Mouse (Mus musculus) intestine, postnatal 0 days (tissue): ENCODE data around the gene Plcb4. TPM values are rescaled to one million over a fixed set of nuclear protein-coding genes. Genes with fewer than 3 reads are reported as not detected.

Source experiments
- ATAC-seq: fragments of 200-750 bp; cut with Nextera tagmentation; 2 replicates; pipeline ENCODE4 v1.8.0; 2017; ENCODE audit warnings: mild to moderate bottlenecking, moderate TSS enrichment, moderate library complexity
- H3K27ac ChIP-seq: fragments of 300-500 bp; sonication (generic); 2 replicates; pipeline ENCODE4 v1.5.1; 2014; ENCODE audit warnings: mild to moderate bottlenecking, low read depth, low read length, moderate library complexity
- H3K27me3 ChIP-seq: fragments of 300-500 bp; sonication (generic); replicated peaks from 2 replicates; pipeline ENCODE4 v1.6.1; 2014; ENCODE audit warnings: low read length, mixed read lengths; ENCODE audit not compliant: control insufficient read depth, insufficient read depth
- H3K36me3 ChIP-seq: fragments of 300-500 bp; sonication (generic); 2 replicates; pipeline ENCODE4 v1.6.1; 2014; ENCODE audit warnings: mild to moderate bottlenecking, moderate library complexity; ENCODE audit not compliant: control insufficient read depth, insufficient read depth
- H3K4me1 ChIP-seq: fragments of 300-500 bp; sonication (generic); replicated peaks from 2 replicates; pipeline ENCODE4 v1.6.1; 2014; ENCODE audit warnings: antibody characterized with exemption, low read length, mixed read lengths; ENCODE audit not compliant: control insufficient read depth, insufficient read depth
- H3K4me2 ChIP-seq: fragments of 300-500 bp; sonication (generic); replicated peaks from 2 replicates; pipeline ENCODE4 v1.6.1; 2014; ENCODE audit warnings: low read depth, mild to moderate bottlenecking, moderate library complexity
- H3K4me3 ChIP-seq: fragments of 300-500 bp; sonication (generic); 2 replicates; pipeline ENCODE4 v1.5.1; 2014; ENCODE audit warnings: low read depth, low read length
- H3K9ac ChIP-seq: fragments of 300-500 bp; sonication (generic); 2 replicates; pipeline ENCODE4 v1.6.1; 2014; ENCODE audit warnings: mild to moderate bottlenecking, low read depth, low read length
- H3K9me3 ChIP-seq: fragments of 300-500 bp; sonication (generic); 2 replicates; pipeline ENCODE4 v1.6.1; 2016; ENCODE audit warnings: mixed run types; ENCODE audit not compliant: control insufficient read depth
- CTCF ChIP-seq: sonication (generic); IDR thresholded peaks from 2 replicates; pipeline ENCODE4 v1.5.1; 2016; ENCODE audit warnings: low read depth, mild to moderate bottlenecking, control low read depth, antibody characterized with exemption, moderate library complexity
- WGBS: fragments of 180-500 bp; shearing (Covaris S2); extraction: QIAGEN DNeasy Blood & Tissue Kit; methylation state at CpG from one replicate; pipeline ENCODE4 v1.1.7; 2014; 5-methylcytosine and 5-hydroxymethylcytosine counted together
- polyA plus RNA-seq: library from polyadenylated mRNA; unstranded; fragments of >200 nt; fragmentation: Nextera tagmentation; extraction: Ambion mirVana; gene quantifications from 2 replicates; pipeline ENCODE4 v1.2.1, GENCODE M21; 2015

The Plcb4 gene
- polyA plus RNA-seq, 1 experiment from 2014 or later, result 5.5 TPM

DNA sequence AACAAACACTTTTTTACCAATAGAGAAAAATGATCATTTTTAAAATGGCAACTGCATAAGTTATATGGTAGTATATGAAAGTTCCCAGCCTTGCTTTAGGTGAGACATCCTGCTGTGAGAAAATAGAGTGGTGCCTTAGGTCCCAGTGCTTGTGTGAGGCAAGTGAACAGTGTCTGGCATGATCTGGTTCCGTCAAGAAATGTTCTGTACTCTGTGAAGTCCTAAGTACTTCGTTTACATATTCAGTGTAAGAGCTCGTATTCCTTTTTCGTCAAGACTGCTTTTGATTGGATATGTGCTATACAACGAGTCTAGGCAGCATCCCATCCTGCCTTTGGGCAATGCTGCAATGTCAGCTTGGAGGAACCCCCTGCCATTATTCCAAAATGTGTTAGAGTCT is 342.1 kb downstream of the Plcb4 start:
- no peaks in the 10 kb centered on the region for H3K27me3 ChIP-seq
- no peak overlapping the region for H3K9ac ChIP-seq
- no peak for ATAC-seq
- no peak overlapping the region for H3K27ac ChIP-seq
- no peaks in the 10 kb centered on the region for H3K4me1 ChIP-seq
- no peaks in the 10 kb centered on the region for H3K36me3 ChIP-seq
- no peak overlapping the region for H3K4me2 ChIP-seq
- no peak overlapping the region for H3K4me3 ChIP-seq
- H3K9me3 ChIP-seq, result no peaks in the 10 kb centered on the region
- WGBS, result 62% methylated on average over 5 of the region's 5 CpGs
- TF ChIP-seq CTCF, result no peak

DNA sequence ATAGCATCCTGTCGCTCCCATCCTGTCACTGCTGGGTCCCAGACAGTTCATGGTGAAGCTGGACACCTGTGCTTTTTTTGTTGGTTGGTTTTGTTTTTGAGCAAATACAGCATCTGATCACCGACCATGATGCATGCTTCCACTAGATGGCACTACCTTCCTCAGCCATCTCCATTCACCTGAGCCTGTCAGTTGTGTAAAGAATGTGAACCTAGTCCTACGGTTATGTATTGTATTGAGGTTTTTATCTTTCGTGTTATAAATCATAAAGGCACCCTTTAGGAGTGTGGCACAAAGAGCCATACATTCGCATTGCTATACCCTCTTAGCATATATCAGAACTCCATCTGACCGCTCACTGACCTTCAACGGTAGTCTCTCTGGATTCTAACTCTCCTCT is 343.3 kb downstream of the Plcb4 start:
- H3K9ac ChIP-seq, result no peak overlapping the region
- 42% methylated on average over 7 of the region's 7 CpGs for WGBS
- H3K4me1 ChIP-seq, result no peaks in the 10 kb centered on the region
- no peaks in the 10 kb centered on the region for H3K27me3 ChIP-seq
- no peaks in the 10 kb centered on the region for H3K9me3 ChIP-seq
- H3K36me3 ChIP-seq, result no peaks in the 10 kb centered on the region
- H3K4me2 ChIP-seq, result no peak overlapping the region
- no peak overlapping the region for H3K4me3 ChIP-seq
- peak; percentile 76 for TF ChIP-seq CTCF
- ATAC-seq, result 0 out of 2 replicates have a peak, but pooled peaks have one; percentile 22
- no peak overlapping the region for H3K27ac ChIP-seq

DNA sequence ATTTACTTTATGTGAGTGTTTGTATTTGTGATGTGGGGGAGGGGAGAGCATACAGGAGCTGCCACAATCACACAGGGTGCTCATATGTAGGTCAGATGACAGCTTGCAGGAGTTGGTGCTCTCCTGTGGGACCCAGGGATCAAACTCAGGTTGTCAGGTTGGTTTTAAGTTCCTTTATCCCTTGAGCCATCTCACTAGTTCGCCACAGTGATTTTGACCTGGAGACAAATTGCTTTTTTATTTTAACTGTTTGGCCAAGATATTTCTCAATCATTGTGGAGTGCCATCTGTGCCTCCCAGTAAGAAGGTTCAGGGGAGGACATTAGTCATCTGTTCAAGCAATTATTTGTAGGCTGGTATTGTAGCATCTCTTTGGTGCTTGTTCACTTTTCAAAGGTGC is 345.0 kb downstream of the Plcb4 start:
- H3K4me3 ChIP-seq, result no peak overlapping the region
- no peaks in the 10 kb centered on the region for H3K36me3 ChIP-seq
- no peaks in the 10 kb centered on the region for H3K9me3 ChIP-seq
- H3K4me2 ChIP-seq, result no peak overlapping the region
- WGBS, result 81% methylated on average over 1 of the region's 1 CpGs
- no peaks in the 10 kb centered on the region for H3K27me3 ChIP-seq
- no peak overlapping the region for H3K27ac ChIP-seq
- no peak for TF ChIP-seq CTCF
- no peaks in the 10 kb centered on the region for H3K4me1 ChIP-seq
- ATAC-seq, result no peak
- no peak overlapping the region for H3K9ac ChIP-seq

DNA sequence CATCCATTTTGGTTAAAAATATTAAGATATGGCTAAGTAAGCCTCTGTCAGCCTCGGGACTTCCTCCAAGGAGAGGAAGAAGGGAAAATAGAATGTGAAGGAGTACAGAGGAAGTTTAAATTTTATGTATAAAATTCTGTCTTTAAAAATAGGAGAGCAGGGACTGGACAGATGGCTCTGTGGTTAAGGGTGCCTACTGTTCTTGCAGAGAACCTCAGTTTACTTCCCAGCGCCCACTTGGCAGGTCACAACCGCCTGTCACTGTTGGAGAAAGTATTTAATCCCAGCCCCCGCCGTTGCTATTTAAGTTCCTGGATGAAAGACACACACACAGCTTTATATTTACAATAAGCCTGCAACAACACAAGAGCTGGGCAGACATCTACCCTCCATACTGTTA is 347.5 kb downstream of the Plcb4 start:
- Histone ChIP-seq H3K27me3 (no peaks in the 10 kb centered on the region), H3K9ac (no peak overlapping the region), H3K27ac (no peak overlapping the region), H3K4me2 (no peak overlapping the region), H3K9me3 (no peaks in the 10 kb centered on the region), H3K36me3 (no peaks in the 10 kb centered on the region), H3K4me3 (no peak overlapping the region), H3K4me1 (no peaks in the 10 kb centered on the region)
- no peak for TF ChIP-seq CTCF
- WGBS, result 94% methylated on average over 5 of the region's 5 CpGs
- no peak for ATAC-seq

DNA sequence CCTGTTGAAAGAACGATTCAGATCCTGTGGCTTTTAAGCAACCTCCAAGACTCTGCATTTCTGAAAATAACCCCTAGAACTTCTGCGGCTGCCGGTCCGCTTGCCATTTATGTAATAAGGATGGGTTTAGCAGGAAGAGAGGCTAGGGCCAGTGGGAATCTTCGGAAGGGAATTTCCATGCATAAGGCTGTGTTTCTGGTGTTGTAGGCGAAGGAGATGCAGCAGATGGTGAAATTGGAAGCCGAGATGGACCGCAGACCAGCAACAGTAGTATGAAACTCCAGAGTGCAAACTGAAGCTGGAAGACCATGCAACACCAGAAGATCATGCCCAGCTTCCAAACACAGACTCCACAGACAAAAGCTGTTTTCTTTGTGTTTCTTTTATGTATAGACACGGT is 353.9 kb downstream of the Plcb4 start:
- H3K27ac ChIP-seq, result no peak overlapping the region
- WGBS, result 87% methylated on average over 9 of the region's 9 CpGs
- ATAC-seq, result no peak
- no peak overlapping the region for H3K4me3 ChIP-seq
- H3K27me3 ChIP-seq, result no peaks in the 10 kb centered on the region
- H3K4me2 ChIP-seq, result no peak overlapping the region
- H3K4me1 ChIP-seq, result no peaks in the 10 kb centered on the region
- H3K9me3 ChIP-seq, result no peaks in the 10 kb centered on the region
- TF ChIP-seq CTCF, result no peak
- H3K9ac ChIP-seq, result no peak overlapping the region
- no peaks in the 10 kb centered on the region for H3K36me3 ChIP-seq

DNA sequence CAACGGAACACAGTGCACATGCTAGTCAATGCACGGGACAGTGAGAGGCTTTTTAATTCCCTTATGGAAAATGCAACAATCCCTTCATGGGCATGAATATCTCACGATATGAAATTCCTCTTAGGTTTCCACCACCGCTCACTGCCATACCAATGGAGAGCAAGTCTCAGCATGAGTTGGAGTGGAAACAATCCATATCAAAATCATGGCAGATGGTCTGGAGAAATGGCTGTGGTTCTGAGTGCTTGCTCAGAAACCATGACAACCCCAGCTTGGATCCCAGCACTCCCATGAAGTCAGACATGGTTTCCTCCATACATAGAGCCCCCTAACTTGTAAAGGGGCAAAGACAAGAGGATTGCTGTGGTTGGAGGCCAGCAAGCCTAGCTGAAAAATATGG is 389.7 kb downstream of the Plcb4 start:
- Histone ChIP-seq H3K27ac (no peak overlapping the region), H3K27me3 (peaks cover 8% of the 10 kb centered on the region; the same call in 1 of the 2 replicates), H3K9ac (no peak overlapping the region), H3K4me1 (no peaks in the 10 kb centered on the region), H3K36me3 (no peaks in the 10 kb centered on the region), H3K9me3 (no peaks in the 10 kb centered on the region), H3K4me2 (no peak overlapping the region), H3K4me3 (no peak overlapping the region)
- no peak for TF ChIP-seq CTCF
- ATAC-seq, result no peak
- WGBS, result 91% methylated on average over 4 of the region's 4 CpGs
